Mouse (Mus musculus): ENCODE measurements at regions not wholly inside any gene's neighbourhood (a gene's known extent, or its start where the extent isn't known, plus 50 kb on each side); places are given as distances from the start of the nearest gene placed in this dataset.

- no peaks in the 10 kb centered on the region for H3K27me3 ChIP-seq (ENCODE audit: control insufficient read depth, insufficient read depth, low read length, poor library complexity, severe bottlenecking)
Measured at GRCm38 (mm10) chr5:119292889-119293288, 377.6 kb upstream of the Tbx3 start.

GRCm38 (mm10) chr5:119299311-119299710 lies 371.2 kb upstream of the Tbx3 start:
- Histone ChIP-seq H3K9me3 (replicated peaks; ENCODE audit: control insufficient read depth, insufficient read depth, low read length, poor library complexity, severe bottlenecking) (no peaks in the 10 kb centered on the region), H3K27ac (ENCODE audit: insufficient read depth, low read length) (no peak overlapping the region), H3K36me3 (ENCODE audit: control insufficient read depth, insufficient read depth, low read length, poor library complexity, severe bottlenecking) (no peaks in the 10 kb centered on the region), H3K4me3 (ENCODE audit: low read depth, low read length) (no peak overlapping the region), H3K4me1 (ENCODE audit: control insufficient read depth, insufficient read depth, low read length) (no peaks in the 10 kb centered on the region), H3K27me3 (ENCODE audit: control insufficient read depth, insufficient read depth, low read length, poor library complexity, severe bottlenecking) (0 out of 2 replicates have a peak, but pooled peaks cover 2% of the 10 kb centered on the region), H3K9ac (ENCODE audit: low read depth, poor library complexity, severe bottlenecking) (no peak overlapping the region)
- TF ChIP-seq POLR2A (IDR thresholded peaks at IDR 0.05; ENCODE audit: insufficient read depth, low read length) = no peak
- TF ChIP-seq EP300 (IDR thresholded peaks at IDR 0.05; ENCODE audit: insufficient read depth, low read depth, low read length) = no peak
- TF ChIP-seq CTCF (IDR thresholded peaks at IDR 0.05; ENCODE audit: low read depth, low read length) = no peak

More at GRCm38 (mm10) chr5:119292889-119293288, 377.6 kb upstream of the Tbx3 start:
- no peaks in the 10 kb centered on the region for H3K4me1 ChIP-seq (ENCODE audit: control insufficient read depth, insufficient read depth, low read length)
- no peak overlapping the region for H3K4me3 ChIP-seq (ENCODE audit: low read depth, low read length)
- peaks cover 4% of the 10 kb centered on the region for H3K9me3 ChIP-seq (replicated peaks; ENCODE audit: control insufficient read depth, insufficient read depth, low read length, poor library complexity, severe bottlenecking)
- H3K27ac ChIP-seq (ENCODE audit: insufficient read depth, low read length) = no peak overlapping the region
- H3K36me3 ChIP-seq (ENCODE audit: control insufficient read depth, insufficient read depth, low read length, poor library complexity, severe bottlenecking) = no peaks in the 10 kb centered on the region
- no peak for TF ChIP-seq EP300 (IDR thresholded peaks at IDR 0.05; ENCODE audit: insufficient read depth, low read depth, low read length)
- peak; percentile 12 for TF ChIP-seq CTCF (IDR thresholded peaks at IDR 0.05; ENCODE audit: low read depth, low read length)
- no peak overlapping the region for H3K9ac ChIP-seq (ENCODE audit: low read depth, poor library complexity, severe bottlenecking)

GRCm38 (mm10) chr5:119300106-119300505 lies 370.4 kb upstream of the Tbx3 start:
- Histone ChIP-seq H3K9me3 (replicated peaks; ENCODE audit: control insufficient read depth, insufficient read depth, low read length, poor library complexity, severe bottlenecking) (no peaks in the 10 kb centered on the region), H3K27me3 (ENCODE audit: control insufficient read depth, insufficient read depth, low read length, poor library complexity, severe bottlenecking) (0 out of 2 replicates have a peak, but pooled peaks cover 2% of the 10 kb centered on the region), H3K36me3 (ENCODE audit: control insufficient read depth, insufficient read depth, low read length, poor library complexity, severe bottlenecking) (no peaks in the 10 kb centered on the region), H3K9ac (ENCODE audit: low read depth, poor library complexity, severe bottlenecking) (no peak overlapping the region), H3K4me3 (ENCODE audit: low read depth, low read length) (no peak overlapping the region), H3K27ac (ENCODE audit: insufficient read depth, low read length) (no peak overlapping the region), H3K4me1 (ENCODE audit: control insufficient read depth, insufficient read depth, low read length) (peaks cover 2% of the 10 kb centered on the region)
- TF ChIP-seq POLR2A (IDR thresholded peaks at IDR 0.05; ENCODE audit: insufficient read depth, low read length) (no peak), EP300 (IDR thresholded peaks at IDR 0.05; ENCODE audit: insufficient read depth, low read depth, low read length) (no peak), CTCF (IDR thresholded peaks at IDR 0.05; ENCODE audit: low read depth, low read length) (no peak)

GRCm38 (mm10) chr5:119301539-119301938 lies 368.9 kb upstream of the Tbx3 start:
- Histone ChIP-seq H3K9me3 (replicated peaks; ENCODE audit: control insufficient read depth, insufficient read depth, low read length, poor library complexity, severe bottlenecking) (no peaks in the 10 kb centered on the region), H3K9ac (ENCODE audit: low read depth, poor library complexity, severe bottlenecking) (no peak overlapping the region), H3K4me3 (ENCODE audit: low read depth, low read length) (no peak overlapping the region), H3K36me3 (ENCODE audit: control insufficient read depth, insufficient read depth, low read length, poor library complexity, severe bottlenecking) (no peaks in the 10 kb centered on the region), H3K27me3 (ENCODE audit: control insufficient read depth, insufficient read depth, low read length, poor library complexity, severe bottlenecking) (0 out of 2 replicates have a peak, but pooled peaks cover 2% of the 10 kb centered on the region), H3K4me1 (ENCODE audit: control insufficient read depth, insufficient read depth, low read length) (peaks cover 2% of the 10 kb centered on the region), H3K27ac (ENCODE audit: insufficient read depth, low read length) (no peak overlapping the region)
- TF ChIP-seq CTCF (IDR thresholded peaks at IDR 0.05; ENCODE audit: low read depth, low read length) (no peak), POLR2A (IDR thresholded peaks at IDR 0.05; ENCODE audit: insufficient read depth, low read length) (no peak), EP300 (IDR thresholded peaks at IDR 0.05; ENCODE audit: insufficient read depth, low read depth, low read length) (no peak)

GRCm38 (mm10) chr5:119304721-119305120 lies 365.7 kb upstream of the Tbx3 start:
- 0 out of 2 replicates have a peak, but pooled peaks cover 2% of the 10 kb centered on the region for H3K27me3 ChIP-seq (ENCODE audit: control insufficient read depth, insufficient read depth, low read length, poor library complexity, severe bottlenecking)
- no peak overlapping the region for H3K27ac ChIP-seq (ENCODE audit: insufficient read depth, low read length)
- no peak overlapping the region for H3K4me3 ChIP-seq (ENCODE audit: low read depth, low read length)
- TF ChIP-seq POLR2A (IDR thresholded peaks at IDR 0.05; ENCODE audit: insufficient read depth, low read length) = no peak
- TF ChIP-seq CTCF (IDR thresholded peaks at IDR 0.05; ENCODE audit: low read depth, low read length) = no peak
- TF ChIP-seq EP300 (IDR thresholded peaks at IDR 0.05; ENCODE audit: insufficient read depth, low read depth, low read length) = no peak
- H3K36me3 ChIP-seq (ENCODE audit: control insufficient read depth, insufficient read depth, low read length, poor library complexity, severe bottlenecking) = no peaks in the 10 kb centered on the region
- no peaks in the 10 kb centered on the region for H3K9me3 ChIP-seq (replicated peaks; ENCODE audit: control insufficient read depth, insufficient read depth, low read length, poor library complexity, severe bottlenecking)
- peaks cover 3% of the 10 kb centered on the region for H3K4me1 ChIP-seq (ENCODE audit: control insufficient read depth, insufficient read depth, low read length)
- no peak overlapping the region for H3K9ac ChIP-seq (ENCODE audit: low read depth, poor library complexity, severe bottlenecking)

- Histone ChIP-seq H3K4me3 (ENCODE audit: low read depth, low read length) (no peak overlapping the region), H3K27ac (ENCODE audit: insufficient read depth, low read length) (no peak overlapping the region), H3K4me1 (ENCODE audit: control insufficient read depth, insufficient read depth, low read length) (peaks cover 7% of the 10 kb centered on the region), H3K9ac (ENCODE audit: low read depth, poor library complexity, severe bottlenecking) (no peak overlapping the region), H3K36me3 (ENCODE audit: control insufficient read depth, insufficient read depth, low read length, poor library complexity, severe bottlenecking) (no peaks in the 10 kb centered on the region), H3K27me3 (ENCODE audit: control insufficient read depth, insufficient read depth, low read length, poor library complexity, severe bottlenecking) (no peaks in the 10 kb centered on the region), H3K9me3 (replicated peaks; ENCODE audit: control insufficient read depth, insufficient read depth, low read length, poor library complexity, severe bottlenecking) (no peaks in the 10 kb centered on the region)
- TF ChIP-seq EP300 (IDR thresholded peaks at IDR 0.05; ENCODE audit: insufficient read depth, low read depth, low read length) (no peak), POLR2A (IDR thresholded peaks at IDR 0.05; ENCODE audit: insufficient read depth, low read length) (no peak), CTCF (IDR thresholded peaks at IDR 0.05; ENCODE audit: low read depth, low read length) (no peak)
Measured at GRCm38 (mm10) chr5:119307768-119308167, 362.7 kb upstream of the Tbx3 start.

Measured in ES-Bruce4 (cell line).